Mouse (Mus musculus): ENCODE results near the gene Adck1. TPM values are rescaled to one million over a fixed set of nuclear protein-coding genes. Genes with fewer than 3 reads are reported as not detected.

Adck1 gene
- polyA plus RNA-seq, 1 experiment from 2014 or later = 23.3 TPM

Other genes with a start within 250 kb of the Adck1 start
- not detected in 2 replicates for gene Gm10436, start 178.4 kb upstream of the Adck1 start, polyA plus RNA-seq (2015; fragmentation: Nextera tagmentation; extraction: Ambion mirVana)
- not detected in 2 replicates for gene Gm8332, start 110.5 kb upstream of the Adck1 start, polyA plus RNA-seq (2015; fragmentation: Nextera tagmentation; extraction: Ambion mirVana)
- not detected in 2 replicates for gene Gm5662, start 86.1 kb upstream of the Adck1 start, polyA plus RNA-seq (2015; fragmentation: Nextera tagmentation; extraction: Ambion mirVana)
- gene Gm5039, start 36.5 kb upstream of the Adck1 start, polyA plus RNA-seq (2015; fragmentation: Nextera tagmentation; extraction: Ambion mirVana) = not detected in 2 replicates